Mouse (Mus musculus): ENCODE data around the gene Sf3a3. TPM values are rescaled to one million over a fixed set of nuclear protein-coding genes. Genes with fewer than 3 reads are reported as not detected.
"Not testable (repeated sequence)": the region's sequence is repeated elsewhere in the genome, so short reads cannot be mapped to it uniquely, and the experiment has no call there.

The Sf3a3 gene
- polyA plus RNA-seq, 1 experiment = 14.5 TPM

DNA sequence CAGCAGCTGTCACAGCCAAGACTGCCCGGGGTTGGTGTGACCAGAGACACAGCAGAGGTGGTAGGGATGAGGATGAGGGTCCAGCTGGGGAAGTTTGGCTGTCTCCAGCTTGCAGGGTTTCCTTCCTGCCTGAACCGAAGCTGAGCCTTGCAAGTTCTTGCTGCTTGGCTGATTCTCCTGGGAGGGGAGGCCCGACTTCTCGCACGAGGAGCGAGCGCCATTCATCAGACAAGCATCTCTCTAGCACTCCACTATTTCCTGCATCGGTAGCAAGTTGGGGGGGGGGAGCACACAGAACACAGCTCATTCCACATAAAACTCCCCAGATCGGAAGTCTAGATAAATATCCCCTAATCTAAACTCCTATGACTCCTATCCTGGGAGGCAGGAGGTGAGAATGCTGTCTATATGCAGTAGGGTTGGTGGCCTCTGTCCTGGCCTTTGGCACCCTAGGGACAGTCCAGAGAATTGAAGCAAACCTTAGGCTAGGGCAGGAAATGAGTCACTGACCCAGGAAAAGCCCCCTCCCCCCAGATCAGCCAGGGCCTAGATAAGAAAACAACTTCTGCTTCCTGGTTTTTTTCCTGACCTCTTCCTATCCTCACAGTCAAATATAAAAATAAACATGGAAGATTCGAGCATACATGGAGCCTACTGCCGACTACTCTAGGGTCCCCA, 9.6 kb upstream of the Sf3a3 start:
- H3K36me3 ChIP-seq (ENCODE audit: control insufficient read depth, insufficient read depth, low read length) = no peaks in the 10 kb centered on the region
- no peak overlapping the region for H3K4me3 ChIP-seq (ENCODE audit: insufficient read depth, low read depth, low read length)
- H3K4me1 ChIP-seq (ENCODE audit: control insufficient read depth, insufficient read depth, low read length) = peaks cover 14% of the 10 kb centered on the region; the same call in 1 of the 2 replicates
- TF ChIP-seq CTCF (conservative IDR thresholded peaks at IDR 0.05; ENCODE audit: insufficient read depth, insufficient read length, low read depth, low read length) (no peak), POLR2A (IDR thresholded peaks at IDR 0.05; ENCODE audit: low read depth, low read length) (no peak)
- peak; percentile 74 for DNase-seq
- WGBS = 32% methylated on average over 11 of the region's 11 CpGs
- no peaks in the 10 kb centered on the region for H3K27me3 ChIP-seq (replicated peaks; ENCODE audit: control insufficient read depth, insufficient read depth, low read length)
- peak overlapping the region; percentile 78 for H3K27ac ChIP-seq (ENCODE audit: insufficient read depth, low read depth, low read length)

DNA sequence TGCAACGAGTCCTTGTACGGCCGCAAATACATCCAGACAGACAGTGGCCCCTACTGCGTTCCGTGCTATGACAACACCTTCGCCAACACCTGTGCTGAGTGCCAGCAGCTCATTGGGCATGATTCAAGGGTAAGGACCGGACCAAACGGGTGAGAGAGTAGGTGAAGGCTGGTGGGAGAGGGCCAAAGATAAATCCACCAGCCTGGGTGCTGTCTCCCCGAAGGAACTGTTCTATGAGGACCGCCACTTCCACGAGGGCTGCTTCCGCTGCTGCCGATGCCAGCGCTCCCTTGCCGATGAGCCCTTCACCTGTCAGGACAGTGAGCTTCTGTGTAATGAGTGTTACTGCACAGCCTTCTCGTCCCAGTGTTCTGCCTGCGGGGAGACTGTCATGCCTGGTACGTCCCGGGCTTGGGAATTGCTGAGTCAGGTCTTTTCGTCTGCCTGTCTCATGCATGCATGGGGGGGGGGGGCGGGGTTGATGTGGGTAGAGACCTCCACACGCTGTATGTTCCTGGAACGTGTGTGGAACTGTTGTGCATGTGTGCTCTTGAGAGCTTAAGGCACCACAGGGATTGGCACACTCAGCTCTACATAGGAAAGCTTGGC, 8.8 kb upstream of the Sf3a3 start:
- Histone ChIP-seq H3K27ac (ENCODE audit: insufficient read depth, low read depth, low read length) (peak overlapping the region; percentile 78), H3K4me1 (ENCODE audit: control insufficient read depth, insufficient read depth, low read length) (peaks cover 18% of the 10 kb centered on the region; the same call in 1 of the 2 replicates)
- WGBS = 70% methylated on average over 23 of the region's 23 CpGs

DNA sequence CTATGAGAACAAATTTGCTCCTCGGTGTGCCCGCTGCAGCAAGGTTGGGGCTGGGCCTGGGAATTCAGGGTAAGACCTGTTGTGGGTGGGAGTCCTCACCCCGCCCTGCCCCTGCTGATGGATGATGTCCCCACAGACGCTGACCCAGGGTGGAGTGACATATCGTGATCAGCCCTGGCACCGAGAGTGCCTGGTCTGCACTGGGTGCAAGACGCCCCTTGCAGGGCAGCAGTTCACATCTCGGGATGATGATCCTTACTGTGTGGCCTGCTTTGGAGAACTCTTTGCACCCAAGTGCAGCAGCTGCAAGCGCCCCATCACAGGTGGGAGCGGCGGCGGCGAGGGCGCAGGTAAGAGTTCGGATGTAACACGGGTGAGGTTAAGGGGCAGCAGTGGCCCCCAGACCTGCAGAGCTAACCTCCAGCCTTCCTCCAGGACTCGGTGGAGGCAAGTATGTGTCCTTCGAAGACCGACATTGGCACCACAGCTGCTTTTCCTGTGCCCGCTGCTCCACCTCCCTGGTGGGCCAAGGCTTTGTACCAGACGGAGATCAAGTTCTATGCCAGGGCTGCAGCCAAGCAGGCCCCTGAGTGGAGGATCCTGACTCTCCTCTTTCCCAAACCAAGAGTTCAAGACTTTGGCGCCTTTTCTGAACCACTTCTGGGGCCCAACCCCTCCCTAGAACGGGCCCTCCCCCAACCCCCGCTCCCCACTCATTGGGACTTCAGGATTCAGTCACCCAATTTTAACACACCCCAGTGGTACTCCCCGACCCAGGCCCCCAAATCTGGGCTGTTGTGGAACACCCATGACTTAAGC, 7.0 kb upstream of the Sf3a3 start:
- 91% methylated on average over 25 of the region's 25 CpGs for WGBS
- DNase-seq; H3K27ac ChIP-seq (ENCODE audit: insufficient read depth, low read depth, low read length); H3K27me3 ChIP-seq (replicated peaks; ENCODE audit: control insufficient read depth, insufficient read depth, low read length); H3K36me3 ChIP-seq (ENCODE audit: control insufficient read depth, insufficient read depth, low read length); H3K4me3 ChIP-seq (ENCODE audit: insufficient read depth, low read depth, low read length): not testable (repeated sequence)
- peaks cover 18% of the 10 kb centered on the region; the same call in 1 of the 2 replicates for H3K4me1 ChIP-seq (ENCODE audit: control insufficient read depth, insufficient read depth, low read length)

More for the DNA sequence above, 8.8 kb upstream of the Sf3a3 start:
- no peak for DNase-seq
- H3K36me3 ChIP-seq (ENCODE audit: control insufficient read depth, insufficient read depth, low read length) = no peaks in the 10 kb centered on the region
- TF ChIP-seq POLR2A (IDR thresholded peaks at IDR 0.05; ENCODE audit: low read depth, low read length) (no peak), CTCF (conservative IDR thresholded peaks at IDR 0.05; ENCODE audit: insufficient read depth, insufficient read length, low read depth, low read length) (no peak)
- H3K4me3 ChIP-seq (ENCODE audit: insufficient read depth, low read depth, low read length) = no peak overlapping the region
- H3K27me3 ChIP-seq (replicated peaks; ENCODE audit: control insufficient read depth, insufficient read depth, low read length) = no peaks in the 10 kb centered on the region

DNA sequence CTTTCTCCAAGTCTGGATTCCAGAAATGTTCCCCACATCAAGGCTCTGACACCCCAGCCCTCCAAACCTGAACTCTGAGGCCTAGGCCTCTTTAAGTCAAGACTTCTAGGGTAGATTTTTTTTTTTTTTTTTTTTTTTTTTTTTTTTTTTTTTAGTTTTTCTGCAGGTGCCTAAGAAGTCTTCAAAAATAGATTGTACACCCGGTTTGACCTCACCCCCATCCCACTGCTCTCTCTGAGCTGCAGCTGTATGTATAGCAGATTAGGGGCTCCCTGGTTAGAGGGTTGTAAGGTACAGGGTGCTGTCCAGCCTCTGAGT, 6.4 kb upstream of the Sf3a3 start:
- not testable (repeated sequence) for H3K27ac ChIP-seq (ENCODE audit: insufficient read depth, low read depth, low read length); H3K4me3 ChIP-seq (ENCODE audit: insufficient read depth, low read depth, low read length); H3K36me3 ChIP-seq (ENCODE audit: control insufficient read depth, insufficient read depth, low read length); H3K27me3 ChIP-seq (replicated peaks; ENCODE audit: control insufficient read depth, insufficient read depth, low read length); DNase-seq
- WGBS = 45% methylated on average over 1 of the region's 1 CpGs
- peaks cover 18% of the 10 kb centered on the region; the same call in 1 of the 2 replicates for H3K4me1 ChIP-seq (ENCODE audit: control insufficient read depth, insufficient read depth, low read length)

DNA sequence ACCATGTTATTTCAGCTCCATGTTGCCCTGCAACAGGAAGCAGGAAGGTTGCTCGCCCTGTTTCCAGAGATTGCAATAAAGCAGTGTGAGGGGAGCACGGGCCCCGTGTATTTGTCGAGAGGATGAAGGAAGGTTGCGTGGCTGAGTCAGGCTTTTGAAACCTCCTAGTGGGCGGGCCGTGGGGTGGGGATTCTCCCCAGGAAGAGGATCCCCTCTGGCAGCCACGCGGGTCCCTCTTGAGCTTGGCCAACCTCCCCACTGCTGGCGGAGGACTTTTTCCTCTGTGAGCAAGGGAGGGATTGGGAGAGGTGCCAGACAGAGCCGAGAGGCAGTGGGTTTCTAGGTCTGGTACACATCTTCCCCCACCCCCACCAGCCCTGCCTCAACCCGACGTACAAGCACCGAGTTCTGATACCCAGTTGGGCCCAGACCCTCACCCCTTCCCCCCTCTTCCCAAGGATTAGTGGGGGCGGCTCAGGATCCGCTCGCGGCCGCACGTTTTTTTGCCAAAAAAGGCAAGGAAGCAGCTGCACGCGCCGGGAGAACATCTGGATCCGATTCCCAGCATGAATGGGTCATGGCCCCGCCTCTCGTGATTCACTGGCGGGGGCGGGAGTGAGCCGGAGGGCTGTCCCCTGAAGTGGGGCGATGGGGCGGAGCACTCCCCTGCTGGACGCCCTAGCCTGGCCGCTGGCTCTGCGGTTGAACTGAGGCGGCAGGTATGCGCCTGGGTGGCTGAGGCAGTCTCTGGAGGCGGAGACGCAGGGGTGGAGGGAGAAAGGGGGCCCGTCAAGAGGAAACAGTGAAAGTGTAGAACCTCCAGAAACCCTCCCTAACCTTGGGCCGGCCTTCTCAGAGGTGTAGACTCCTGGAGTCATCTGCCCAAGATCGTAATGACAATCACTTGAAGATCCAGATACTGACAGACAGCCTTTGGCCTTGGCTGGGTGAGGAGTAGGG, 5.8 kb upstream of the Sf3a3 start:
- H3K36me3 ChIP-seq (ENCODE audit: control insufficient read depth, insufficient read depth, low read length) = no peaks in the 10 kb centered on the region
- no peak for TF ChIP-seq CTCF (conservative IDR thresholded peaks at IDR 0.05; ENCODE audit: insufficient read depth, insufficient read length, low read depth, low read length)
- no peak for TF ChIP-seq POLR2A (IDR thresholded peaks at IDR 0.05; ENCODE audit: low read depth, low read length)
- 3% methylated on average over 41 of the region's 41 CpGs for WGBS
- peak overlapping the region; percentile 33 for H3K4me3 ChIP-seq (ENCODE audit: insufficient read depth, low read depth, low read length)
- H3K4me1 ChIP-seq (ENCODE audit: control insufficient read depth, insufficient read depth, low read length) = peaks cover 15% of the 10 kb centered on the region; the same call in 1 of the 2 replicates
- peak; percentile 95 for DNase-seq
- H3K27ac ChIP-seq (ENCODE audit: insufficient read depth, low read depth, low read length) = peak overlapping the region; percentile 82
- no peaks in the 10 kb centered on the region for H3K27me3 ChIP-seq (replicated peaks; ENCODE audit: control insufficient read depth, insufficient read depth, low read length)

DNA sequence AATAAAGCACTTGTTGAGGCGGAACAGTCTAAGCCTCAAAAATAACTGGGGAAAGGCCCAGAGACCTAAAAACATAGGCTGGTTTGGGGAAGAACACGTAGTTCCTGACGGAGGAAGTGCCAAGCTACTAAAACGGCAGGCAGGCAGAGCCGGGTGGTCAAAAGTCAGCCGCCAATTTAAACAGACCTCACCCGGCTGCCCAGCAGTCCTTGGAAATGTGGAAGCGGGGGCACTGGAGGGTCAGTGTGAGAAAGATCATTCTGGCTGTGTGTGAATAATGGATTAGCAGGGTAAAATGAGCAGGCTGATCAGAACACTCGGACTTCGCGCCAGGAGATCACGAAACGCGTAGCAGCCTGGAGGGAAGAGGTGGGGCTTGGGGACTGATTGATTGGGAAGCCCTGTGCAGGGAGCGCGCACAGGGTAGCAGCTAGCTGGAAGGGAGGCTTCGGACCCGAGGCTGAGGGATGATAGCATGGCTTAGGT, 4.6 kb upstream of the Sf3a3 start:
- Histone ChIP-seq H3K27ac (ENCODE audit: insufficient read depth, low read depth, low read length) (peak overlapping the region; percentile 55), H3K27me3 (replicated peaks; ENCODE audit: control insufficient read depth, insufficient read depth, low read length) (no peaks in the 10 kb centered on the region), H3K4me3 (ENCODE audit: insufficient read depth, low read depth, low read length) (peak overlapping the region; percentile 38; the same call in 1 of the 2 replicates), H3K4me1 (ENCODE audit: control insufficient read depth, insufficient read depth, low read length) (peaks cover 15% of the 10 kb centered on the region; the same call in 1 of the 2 replicates), H3K36me3 (ENCODE audit: control insufficient read depth, insufficient read depth, low read length) (no peaks in the 10 kb centered on the region)
- 7% methylated on average over 18 of the region's 18 CpGs for WGBS
- TF ChIP-seq CTCF (conservative IDR thresholded peaks at IDR 0.05; ENCODE audit: insufficient read depth, insufficient read length, low read depth, low read length) (no peak), POLR2A (IDR thresholded peaks at IDR 0.05; ENCODE audit: low read depth, low read length) (no peak)
- DNase-seq = peak; percentile 64
